Mouse (Mus musculus): ENCODE measurements at regions not wholly inside any gene's neighbourhood (a gene's known extent, or its start where the extent isn't known, plus 50 kb on each side); places are given as distances from the start of the nearest gene placed in this dataset.

- no peak for DNase-seq
- Histone ChIP-seq H3K36me3 (ENCODE audit: control insufficient read depth, insufficient read depth, low read length) (no peaks in the 10 kb centered on the region), H3K27me3 (replicated peaks; ENCODE audit: control insufficient read depth, insufficient read depth, low read length) (no peaks in the 10 kb centered on the region), H3K27ac (ENCODE audit: insufficient read depth, low read depth, low read length) (no peak overlapping the region), H3K4me3 (ENCODE audit: insufficient read depth, low read depth, low read length) (no peak overlapping the region), H3K4me1 (ENCODE audit: control insufficient read depth, insufficient read depth, low read length) (no peaks in the 10 kb centered on the region)
- TF ChIP-seq POLR2A (IDR thresholded peaks at IDR 0.05; ENCODE audit: low read depth, low read length), result no peak
- no peak for TF ChIP-seq CTCF (conservative IDR thresholded peaks at IDR 0.05; ENCODE audit: insufficient read depth, insufficient read length, low read depth, low read length)
- 67% methylated on average over 4 of the region's 4 CpGs for WGBS
These were observed 552.8 kb upstream of the Tenm3 start for GRCm38 (mm10) chr8:49396519-49396918.

- no peak for DNase-seq
- Histone ChIP-seq H3K36me3 (ENCODE audit: control insufficient read depth, insufficient read depth, low read length) (no peaks in the 10 kb centered on the region), H3K4me3 (ENCODE audit: insufficient read depth, low read depth, low read length) (no peak overlapping the region), H3K4me1 (ENCODE audit: control insufficient read depth, insufficient read depth, low read length) (no peaks in the 10 kb centered on the region), H3K27me3 (replicated peaks; ENCODE audit: control insufficient read depth, insufficient read depth, low read length) (no peaks in the 10 kb centered on the region), H3K27ac (ENCODE audit: insufficient read depth, low read depth, low read length) (no peak overlapping the region)
- no peak for TF ChIP-seq POLR2A (IDR thresholded peaks at IDR 0.05; ENCODE audit: low read depth, low read length)
- no peak for TF ChIP-seq CTCF (conservative IDR thresholded peaks at IDR 0.05; ENCODE audit: insufficient read depth, insufficient read length, low read depth, low read length)
- 39% methylated on average over 1 of the region's 1 CpGs for WGBS
These were observed 551.3 kb upstream of the Tenm3 start for GRCm38 (mm10) chr8:49395029-49395428.

GRCm38 (mm10) chr8:49389525-49389924 is 545.8 kb upstream of the Tenm3 start:
- DNase-seq, result no peak
- Histone ChIP-seq H3K4me3 (ENCODE audit: insufficient read depth, low read depth, low read length) (no peak overlapping the region), H3K36me3 (ENCODE audit: control insufficient read depth, insufficient read depth, low read length) (no peaks in the 10 kb centered on the region), H3K27me3 (replicated peaks; ENCODE audit: control insufficient read depth, insufficient read depth, low read length) (no peaks in the 10 kb centered on the region), H3K27ac (ENCODE audit: insufficient read depth, low read depth, low read length) (no peak overlapping the region), H3K4me1 (ENCODE audit: control insufficient read depth, insufficient read depth, low read length) (no peaks in the 10 kb centered on the region)
- 40% methylated on average over 3 of the region's 3 CpGs for WGBS
- TF ChIP-seq POLR2A (IDR thresholded peaks at IDR 0.05; ENCODE audit: low read depth, low read length), result no peak
- no peak for TF ChIP-seq CTCF (conservative IDR thresholded peaks at IDR 0.05; ENCODE audit: insufficient read depth, insufficient read length, low read depth, low read length)

GRCm38 (mm10) chr8:49387587-49387986 is 543.8 kb upstream of the Tenm3 start:
- Histone ChIP-seq H3K4me3 (ENCODE audit: insufficient read depth, low read depth, low read length) (no peak overlapping the region), H3K36me3 (ENCODE audit: control insufficient read depth, insufficient read depth, low read length) (no peaks in the 10 kb centered on the region), H3K27me3 (replicated peaks; ENCODE audit: control insufficient read depth, insufficient read depth, low read length) (no peaks in the 10 kb centered on the region), H3K27ac (ENCODE audit: insufficient read depth, low read depth, low read length) (no peak overlapping the region), H3K4me1 (ENCODE audit: control insufficient read depth, insufficient read depth, low read length) (no peaks in the 10 kb centered on the region)
- TF ChIP-seq POLR2A (IDR thresholded peaks at IDR 0.05; ENCODE audit: low read depth, low read length) (no peak), CTCF (conservative IDR thresholded peaks at IDR 0.05; ENCODE audit: insufficient read depth, insufficient read length, low read depth, low read length) (no peak)
- no peak for DNase-seq
- 34% methylated on average over 2 of the region's 2 CpGs for WGBS

DNA sequence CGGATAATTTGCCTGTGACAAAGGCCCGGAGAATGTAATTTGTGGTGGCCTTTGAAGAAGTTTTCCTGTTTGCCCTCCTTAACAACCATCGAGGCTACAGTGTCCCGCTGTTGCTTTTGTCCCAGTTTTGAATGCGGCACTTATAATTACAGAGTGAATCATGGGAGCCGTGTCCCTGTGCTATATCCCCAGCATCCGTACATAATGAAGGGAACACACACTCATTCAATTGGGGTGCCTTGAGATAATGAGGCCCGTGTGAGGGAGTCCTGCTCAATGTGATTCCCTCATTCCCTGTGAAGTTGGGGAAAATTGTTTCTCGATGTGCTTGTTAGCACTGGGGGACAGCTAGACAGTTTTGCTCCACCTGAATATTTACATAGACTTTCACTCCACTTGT is 528.9 kb upstream of the Tenm3 start:
- no peak overlapping the region for H3K4me3 ChIP-seq (ENCODE audit: insufficient read depth, low read depth, low read length)
- 88% methylated on average over 9 of the region's 9 CpGs for WGBS
- no peaks in the 10 kb centered on the region for H3K36me3 ChIP-seq (ENCODE audit: control insufficient read depth, insufficient read depth, low read length)
- no peaks in the 10 kb centered on the region for H3K27me3 ChIP-seq (replicated peaks; ENCODE audit: control insufficient read depth, insufficient read depth, low read length)
- DNase-seq, result no peak
- H3K4me1 ChIP-seq (ENCODE audit: control insufficient read depth, insufficient read depth, low read length), result no peaks in the 10 kb centered on the region
- no peak for TF ChIP-seq POLR2A (IDR thresholded peaks at IDR 0.05; ENCODE audit: low read depth, low read length)
- TF ChIP-seq CTCF (conservative IDR thresholded peaks at IDR 0.05; ENCODE audit: insufficient read depth, insufficient read length, low read depth, low read length), result no peak
- H3K27ac ChIP-seq (ENCODE audit: insufficient read depth, low read depth, low read length), result no peak overlapping the region

DNA sequence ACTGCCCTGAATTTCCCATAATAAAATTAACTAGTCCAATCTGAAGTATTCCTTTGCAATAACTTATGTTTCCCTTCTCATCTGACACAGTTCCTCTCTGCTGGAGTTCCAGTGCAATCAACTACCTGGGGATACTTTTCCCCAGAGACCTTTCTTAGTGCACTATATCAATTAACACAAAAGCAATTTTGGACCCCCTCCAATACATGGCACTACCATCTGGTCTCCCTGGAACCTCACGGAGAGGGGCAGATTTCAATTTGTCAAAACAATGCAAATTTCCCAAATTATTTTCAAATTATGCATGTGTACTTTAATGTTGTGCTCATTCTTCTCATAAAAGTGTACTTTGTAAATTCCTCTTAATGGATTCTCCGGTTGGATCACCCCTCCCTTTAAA is 518.9 kb upstream of the Tenm3 start:
- DNase-seq, result no peak
- no peaks in the 10 kb centered on the region for H3K36me3 ChIP-seq (ENCODE audit: control insufficient read depth, insufficient read depth, low read length)
- 80% methylated on average over 2 of the region's 2 CpGs for WGBS
- H3K4me1 ChIP-seq (ENCODE audit: control insufficient read depth, insufficient read depth, low read length), result no peaks in the 10 kb centered on the region
- H3K4me3 ChIP-seq (ENCODE audit: insufficient read depth, low read depth, low read length), result no peak overlapping the region
- TF ChIP-seq POLR2A (IDR thresholded peaks at IDR 0.05; ENCODE audit: low read depth, low read length) (no peak), CTCF (conservative IDR thresholded peaks at IDR 0.05; ENCODE audit: insufficient read depth, insufficient read length, low read depth, low read length) (no peak)
- H3K27me3 ChIP-seq (replicated peaks; ENCODE audit: control insufficient read depth, insufficient read depth, low read length), result no peaks in the 10 kb centered on the region
- H3K27ac ChIP-seq (ENCODE audit: insufficient read depth, low read depth, low read length), result no peak overlapping the region

DNA sequence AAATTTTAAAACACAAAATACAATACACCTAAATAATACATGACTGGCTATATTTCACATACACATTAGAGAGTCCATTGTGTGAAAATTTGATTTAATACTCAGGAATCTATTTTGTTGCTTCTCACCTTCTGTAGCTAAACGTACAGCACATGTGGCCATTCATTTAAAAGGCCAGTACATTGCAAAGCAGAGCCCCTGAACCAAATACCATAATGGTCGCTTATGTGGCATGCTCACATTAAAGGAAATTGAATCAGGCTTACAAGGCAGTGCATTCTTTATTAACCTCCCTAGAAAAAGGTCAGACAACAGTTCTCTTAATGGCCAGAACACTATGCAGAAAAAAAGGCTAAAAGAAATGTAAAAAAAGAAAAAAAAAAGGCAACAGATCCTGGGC is 517.7 kb upstream of the Tenm3 start:
- Histone ChIP-seq H3K27me3 (replicated peaks; ENCODE audit: control insufficient read depth, insufficient read depth, low read length) (no peaks in the 10 kb centered on the region), H3K4me3 (ENCODE audit: insufficient read depth, low read depth, low read length) (no peak overlapping the region), H3K36me3 (ENCODE audit: control insufficient read depth, insufficient read depth, low read length) (no peaks in the 10 kb centered on the region), H3K4me1 (ENCODE audit: control insufficient read depth, insufficient read depth, low read length) (no peaks in the 10 kb centered on the region), H3K27ac (ENCODE audit: insufficient read depth, low read depth, low read length) (no peak overlapping the region)
- TF ChIP-seq CTCF (conservative IDR thresholded peaks at IDR 0.05; ENCODE audit: insufficient read depth, insufficient read length, low read depth, low read length) (no peak), POLR2A (IDR thresholded peaks at IDR 0.05; ENCODE audit: low read depth, low read length) (no peak)
- DNase-seq, result no peak
- WGBS, result 53% methylated on average over 2 of the region's 2 CpGs

- DNase-seq, result no peak
- WGBS, result 66% methylated on average over 4 of the region's 4 CpGs
- TF ChIP-seq POLR2A (IDR thresholded peaks at IDR 0.05; ENCODE audit: low read depth, low read length) (no peak), CTCF (conservative IDR thresholded peaks at IDR 0.05; ENCODE audit: insufficient read depth, insufficient read length, low read depth, low read length) (no peak)
- Histone ChIP-seq H3K27me3 (replicated peaks; ENCODE audit: control insufficient read depth, insufficient read depth, low read length) (no peaks in the 10 kb centered on the region), H3K36me3 (ENCODE audit: control insufficient read depth, insufficient read depth, low read length) (no peaks in the 10 kb centered on the region), H3K4me1 (ENCODE audit: control insufficient read depth, insufficient read depth, low read length) (no peaks in the 10 kb centered on the region), H3K4me3 (ENCODE audit: insufficient read depth, low read depth, low read length) (no peak overlapping the region), H3K27ac (ENCODE audit: insufficient read depth, low read depth, low read length) (no peak overlapping the region)
These were observed 516.4 kb upstream of the Tenm3 start for GRCm38 (mm10) chr8:49360121-49360520.

All from kidney, adult 2 months (tissue).